9 mouse cellular contexts compared by ENCODE assay signal in the genomic region with DNA sequence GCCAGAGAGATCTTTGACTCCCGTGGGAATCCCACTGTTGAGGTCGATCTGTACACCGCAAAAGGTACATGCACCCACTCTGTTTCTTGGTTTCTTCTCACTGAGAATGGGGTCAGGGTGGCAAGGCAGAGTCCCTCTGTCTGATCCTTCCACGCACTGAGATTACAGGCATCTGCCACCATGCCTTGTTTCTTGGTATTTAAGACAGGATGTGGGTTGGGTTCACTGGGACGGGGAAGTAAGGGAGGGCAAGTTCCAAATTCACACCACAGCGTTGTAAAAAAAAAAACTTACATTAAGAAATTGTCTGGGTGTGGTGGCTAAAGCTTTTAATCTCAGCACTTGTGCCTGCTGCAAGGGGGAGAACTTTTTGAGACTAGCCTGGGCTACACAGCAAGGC. TPM values are rescaled to one million over a fixed set of nuclear protein-coding genes. Genes with fewer than 3 reads are reported as not detected.
DNase-seq lines count a peak whose midpoint lies in the region; ATAC-seq and TF ChIP-seq lines count a peak whose summit lies in the region.
"Had no signal": no experiment of that assay in that cellular context is flagged by ENCODE, and none has a peak within 500 bp of the region (broad histone marks: within the 10 kb centered on the region; RNA-seq: fewer than 3 reads in every experiment).

No protein-coding gene starts in this region.

- peaks cover 8% of the 10 kb centered on the region for H3K4me1 ChIP-seq in ES-Bruce4 (ENCODE audit: control insufficient read depth, insufficient read depth, low read length)
- peaks cover 4% of the 10 kb centered on the region; the same call in 1 of the 2 replicates for H3K4me1 ChIP-seq in hindbrain, embryonic 11.5 days (replicated peaks; ENCODE audit: control insufficient read depth, insufficient read depth, low read length)
- peaks cover 20% of the 10 kb centered on the region for H3K4me1 ChIP-seq in midbrain, embryonic 11.5 days (ENCODE audit: control insufficient read depth, insufficient read depth, low read length)

- H3K9me3 ChIP-seq in ES-Bruce4 (replicated peaks; ENCODE audit: control insufficient read depth, insufficient read depth, low read length, poor library complexity, severe bottlenecking) = no peaks in the 10 kb centered on the region
- no peaks in the 10 kb centered on the region for H3K9me3 ChIP-seq in hindbrain, embryonic 11.5 days (ENCODE audit: control insufficient read depth, low read length)
- no peaks in the 10 kb centered on the region for H3K9me3 ChIP-seq in midbrain, embryonic 11.5 days (ENCODE audit: control insufficient read depth, low read length)

- WGBS in hindbrain, embryonic 11.5 days = 37% methylated on average over 6 of the region's 6 CpGs
- WGBS in midbrain, embryonic 11.5 days = 43% methylated on average over 6 of the region's 6 CpGs

- no peak for TF ChIP-seq CTCF in ES-Bruce4 (IDR thresholded peaks at IDR 0.05; ENCODE audit: low read depth, low read length)

- no peak for TF ChIP-seq POLR2A in ES-Bruce4 (IDR thresholded peaks at IDR 0.05; ENCODE audit: insufficient read depth, low read length)

- no peaks in the 10 kb centered on the region for H3K27me3 ChIP-seq in ES-Bruce4 (ENCODE audit: control insufficient read depth, insufficient read depth, low read length, poor library complexity, severe bottlenecking)
- no peaks in the 10 kb centered on the region for H3K27me3 ChIP-seq in hindbrain, embryonic 11.5 days (ENCODE audit: control insufficient read depth, insufficient read depth, low read length)
- H3K27me3 ChIP-seq in midbrain, embryonic 11.5 days (ENCODE audit: control insufficient read depth, insufficient read depth, low read length) = no peaks in the 10 kb centered on the region

- peak overlapping the region; percentile 96 for H3K4me3 ChIP-seq in ES-Bruce4 (ENCODE audit: low read depth, low read length)
- H3K4me3 ChIP-seq in hindbrain, embryonic 11.5 days (ENCODE audit: low read depth, low read length) = peak overlapping the region; percentile 68
- H3K4me3 ChIP-seq in midbrain, embryonic 11.5 days (ENCODE audit: low read depth, low read length) = peak overlapping the region; percentile 85

- peaks cover 55% of the 10 kb centered on the region for H3K36me3 ChIP-seq in ES-Bruce4 (ENCODE audit: control insufficient read depth, insufficient read depth, low read length, poor library complexity, severe bottlenecking)
- peaks cover 15% of the 10 kb centered on the region for H3K36me3 ChIP-seq in hindbrain, embryonic 11.5 days (ENCODE audit: control insufficient read depth, insufficient read depth, low read length)
- H3K36me3 ChIP-seq in midbrain, embryonic 11.5 days (ENCODE audit: control insufficient read depth, insufficient read depth, low read length) = peaks cover 31% of the 10 kb centered on the region

- DNase-seq in CD4-positive, CD25-positive, alpha-beta regulatory T cell, adult 2 months (ENCODE audit: low read depth, low spot score) = peak; percentile 72
- DNase-seq in hindbrain, embryonic 11.5 days (ENCODE audit: low spot score) = peak; percentile 28
- DNase-seq in midbrain, embryonic 11.5 days (ENCODE audit: low spot score, missing footprints) = no peak
- no peak for DNase-seq in ovary, postnatal 36 days (ENCODE audit: low spot score)
- no peak for DNase-seq in cerebellum, postnatal 4 days (ENCODE audit: low spot score in 2 of 2)
- no peak for DNase-seq in spleen, postnatal 14 days (ENCODE audit: low spot score in 2 of 2)
- no peak for DNase-seq in urinary bladder, adult 18-20 months (ENCODE audit: low spot score in 2 of 2)

- H3K4me2 ChIP-seq in hindbrain, embryonic 11.5 days (replicated peaks; ENCODE audit: low read depth, low read length) = peak overlapping the region; percentile 56; the same call in 1 of the 2 replicates
- peak overlapping the region; percentile 68 for H3K4me2 ChIP-seq in midbrain, embryonic 11.5 days

- H3K27ac ChIP-seq in ES-Bruce4 (ENCODE audit: insufficient read depth, low read length) = peak overlapping the region; percentile 77
- no peak overlapping the region for H3K27ac ChIP-seq in hindbrain, embryonic 11.5 days (ENCODE audit: low read depth, low read length)
- no peak overlapping the region for H3K27ac ChIP-seq in midbrain, embryonic 11.5 days (ENCODE audit: low read depth, low read length)

- peak overlapping the region; percentile 81 for H3K9ac ChIP-seq in ES-Bruce4 (ENCODE audit: low read depth, poor library complexity, severe bottlenecking)
- H3K9ac ChIP-seq in hindbrain, embryonic 11.5 days (ENCODE audit: low read depth, low read length) = no peak overlapping the region
- peak overlapping the region; percentile 13; the same call in 1 of the 2 replicates for H3K9ac ChIP-seq in midbrain, embryonic 11.5 days (ENCODE audit: low read length)

- TF ChIP-seq EP300 in ES-Bruce4 (IDR thresholded peaks at IDR 0.05; ENCODE audit: insufficient read depth, low read depth, low read length) = no peak

- no peak for ATAC-seq in hindbrain, embryonic 11.5 days (ENCODE audit: low FRiP score)
- no peak for ATAC-seq in midbrain, embryonic 11.5 days (ENCODE audit: low FRiP score)

RNA-seq across cellular contexts. Expression of a gene that starts 3.0 kb away (rescaled TPM):
- polyA plus RNA-seq in ES-Bruce4 (2011; ENCODE audit: insufficient read depth, insufficient read length, low read depth, missing spikeins) = 1,323 and 1,403 TPM in 2 replicates
- polyA plus RNA-seq in hindbrain, embryonic 11.5 days (2014; fragmentation: Nextera tagmentation; extraction: Ambion mirVana) = 1,515 and 1,668 TPM in 2 replicates
- polyA plus RNA-seq in midbrain, embryonic 11.5 days (2014; fragmentation: Nextera tagmentation; extraction: Ambion mirVana) = 1,438 and 1,518 TPM in 2 replicates

RNA-seq across cellular contexts. Expression of a gene that starts 38.4 kb away (rescaled TPM):
- not detected in 2 replicates for polyA plus RNA-seq in ES-Bruce4 (2011; ENCODE audit: insufficient read depth, insufficient read length, low read depth, missing spikeins)
- polyA plus RNA-seq in hindbrain, embryonic 11.5 days (2014; fragmentation: Nextera tagmentation; extraction: Ambion mirVana) = 0.21 TPM in 1 of 2 replicates, not detected in the other
- 0.25 TPM in 1 of 2 replicates, not detected in the other for polyA plus RNA-seq in midbrain, embryonic 11.5 days (2014; fragmentation: Nextera tagmentation; extraction: Ambion mirVana)
- polyA plus RNA-seq: large intestine, adult 2 months had no signal

RNA-seq across cellular contexts. Expression of a gene that starts 41.9 kb away (rescaled TPM):
- polyA plus RNA-seq in ES-Bruce4 (2011; ENCODE audit: insufficient read depth, insufficient read length, low read depth, missing spikeins) = 77.3 and 93.6 TPM in 2 replicates
- 40.5 and 50.0 TPM in 2 replicates for polyA plus RNA-seq in hindbrain, embryonic 11.5 days (2014; fragmentation: Nextera tagmentation; extraction: Ambion mirVana)
- polyA plus RNA-seq in midbrain, embryonic 11.5 days (2014; fragmentation: Nextera tagmentation; extraction: Ambion mirVana) = 34.2 and 36.8 TPM in 2 replicates

Comparison
In these comparisons a context has a peak if more than half of its experiments do, and no peak if none do; other contexts are left out.
1. DNase-seq: peak in CD4-positive, CD25-positive, alpha-beta regulatory T cell, adult 2 months (single experiment) and hindbrain, embryonic 11.5 days (single experiment); none in midbrain, embryonic 11.5 days (single experiment), ovary, postnatal 36 days (single experiment), cerebellum, postnatal 4 days (0 of 2), spleen, postnatal 14 days (0 of 2) and urinary bladder, adult 18-20 months (0 of 2).
2. Peak in every context shown above with its lines, with median percentiles within 50 percentile points of each other: H3K4me3 ChIP-seq.